Mouse (Mus musculus) small intestine, adult 2 months (tissue): Measurements from ENCODE around the gene Cntfr.

ENCODE experiments used
- CTCF ChIP-seq: fragments of 200-500 bp; IDR thresholded peaks from 2 replicates; pipeline ENCODE4 v1.5.1; 2012; ENCODE audit warnings: low read depth, mild to moderate bottlenecking, control low read depth, inconsistent platforms, low read length, moderate library complexity, mixed read lengths; ENCODE audit not compliant: insufficient replicate concordance, insufficient read length; ENCODE audit errors: extremely low read depth
- POLR2A ChIP-seq: fragments of 200-500 bp; IDR thresholded peaks from 2 replicates; pipeline ENCODE4 v1.6.1; 2012; ENCODE audit warnings: low read depth, mild to moderate bottlenecking, control low read depth, inconsistent platforms, low read length, moderate library complexity

DNA sequence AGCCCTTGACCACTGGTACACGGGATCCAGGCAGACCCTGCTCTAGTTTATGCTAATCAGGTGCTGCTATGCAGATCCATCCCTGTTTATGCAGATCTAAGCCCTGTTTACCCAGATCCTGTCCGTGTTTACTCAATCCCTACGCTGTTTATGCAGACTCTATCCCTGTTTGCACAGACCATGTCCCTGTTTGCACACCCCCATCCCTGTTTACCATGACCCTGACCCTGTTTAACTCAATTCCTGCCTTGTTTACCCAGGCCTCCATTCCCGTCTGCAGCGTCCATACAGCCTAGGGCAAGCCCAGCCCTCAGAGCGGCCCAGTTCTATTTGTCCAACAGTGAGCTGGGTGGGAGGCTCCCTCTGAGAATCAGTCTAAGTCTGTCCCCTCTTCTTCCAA lies 66.7 kb downstream of the Cntfr start:
- TF ChIP-seq POLR2A = no peak
- no peak for TF ChIP-seq CTCF
